Mouse (Mus musculus): ENCODE data around the gene Plvap.

DNA sequence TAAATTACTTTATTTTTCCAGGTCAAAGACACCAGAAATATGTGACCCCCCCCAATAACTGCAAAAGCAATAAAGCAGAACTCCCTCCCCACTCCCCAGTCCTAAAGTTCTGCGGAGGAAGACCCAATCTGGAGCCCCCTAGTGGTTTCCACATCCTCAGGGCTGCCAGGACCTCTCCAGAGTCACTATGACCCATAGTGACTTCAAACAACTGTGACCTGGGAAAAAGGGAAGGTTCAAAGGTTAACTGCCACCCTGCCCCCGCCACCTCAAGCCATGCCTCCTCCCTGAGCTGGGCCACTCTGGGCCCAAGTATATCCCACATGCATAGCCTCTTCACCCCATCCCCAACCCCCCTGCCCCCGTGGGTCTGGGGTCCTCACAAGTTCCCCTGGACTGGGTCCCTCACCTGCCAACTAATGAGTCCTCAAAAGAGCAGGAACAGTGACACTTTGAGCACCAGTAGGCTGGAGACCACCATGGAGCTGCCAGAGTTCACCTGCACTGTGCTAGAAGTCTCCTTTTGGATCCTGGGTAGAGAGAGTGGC lies 22.8 kb upstream of the Plvap start:
- no peak for TF ChIP-seq TAL1 (IDR thresholded peaks at IDR 0.05; ENCODE audit: low read length)
- no peak for TF ChIP-seq GATA1 (IDR thresholded peaks at IDR 0.05; ENCODE audit: low read length)

Measured in erythroblast, embryonic 14.5 days (primary cell).